Mouse (Mus musculus) liver, adult 2 months (tissue): ENCODE measurements around the gene Kndc1. TPM values are rescaled to one million over a fixed set of nuclear protein-coding genes. Genes with fewer than 3 reads are reported as not detected.

ENCODE experiments used
- DNase-seq: peaks from one replicate; pipeline ENCODE4 v3.0.0-alpha.2; 2011; ENCODE audit warnings: low read depth, low spot score; ENCODE audit errors: extremely low read depth
- H3K27ac ChIP-seq: fragments of 200-500 bp; replicated peaks from 2 replicates; pipeline ENCODE4 v1.5.1; 2012; ENCODE audit warnings: low read depth, mild to moderate bottlenecking, control low read depth, inconsistent platforms, low read length; ENCODE audit not compliant: insufficient read depth
- H3K27me3 ChIP-seq: fragments of 200-500 bp; 2 replicates; pipeline ENCODE4 v1.6.1; 2012; ENCODE audit warnings: mild to moderate bottlenecking, moderate library complexity, low read length, inconsistent platforms; ENCODE audit not compliant: control insufficient read depth, insufficient read depth
- H3K36me3 ChIP-seq: fragments of 200-500 bp; 2 replicates; pipeline ENCODE4 v1.6.1; 2012; ENCODE audit warnings: low read length, inconsistent platforms; ENCODE audit not compliant: control insufficient read depth, insufficient read depth
- H3K4me1 ChIP-seq: fragments of 200-500 bp; 2 replicates; pipeline ENCODE4 v1.6.1; 2011; ENCODE audit warnings: low read length; ENCODE audit not compliant: control insufficient read depth, insufficient read depth
- H3K4me3 ChIP-seq: fragments of 200-500 bp; 2 replicates; pipeline ENCODE4 v1.5.1; 2011; ENCODE audit warnings: low read depth, mild to moderate bottlenecking, control low read depth, low read length, moderate library complexity; ENCODE audit not compliant: insufficient read depth
- H3K79me2 ChIP-seq: fragments of 200-500 bp; 2 replicates; pipeline ENCODE4 v1.6.1; 2012; ENCODE audit warnings: inconsistent platforms, mild to moderate bottlenecking, low read length, moderate library complexity; ENCODE audit not compliant: control insufficient read depth, insufficient read depth
- H3K9ac ChIP-seq: fragments of 200-500 bp; 2 replicates; pipeline ENCODE4 v1.6.1; 2012; ENCODE audit warnings: low read depth, mild to moderate bottlenecking, control low read depth, inconsistent platforms, low read length
- CTCF ChIP-seq: fragments of 200-500 bp; IDR thresholded peaks from 2 replicates; pipeline ENCODE4 v1.5.1; 2011; ENCODE audit warnings: low read depth, low read length, control low read depth
- POLR2A ChIP-seq: fragments of 200-500 bp; IDR thresholded peaks from 2 replicates; pipeline ENCODE4 v1.6.1; 2011; ENCODE audit warnings: low read length, control low read depth; ENCODE audit not compliant: insufficient read depth; ENCODE audit errors: extremely low read depth
- WGBS: fragments of 180-500 bp; shearing (Covaris S2); methylation state at CpG from one replicate; pipeline ENCODE4 v1.1.7; 2018; 5-methylcytosine and 5-hydroxymethylcytosine counted together
- polyA plus RNA-seq: library from polyadenylated mRNA; depleted of rRNA; stranded (reverse); fragments of >200 nt; gene quantifications from 2 replicates; pipeline ENCODE4 v1.2.3, GENCODE M21; 2012
- total RNA-seq: library from RNA; depleted of rRNA; stranded (reverse); fragments of >200 nt; gene quantifications from 2 replicates; pipeline ENCODE4 v1.2.3, GENCODE M21; 2014

Gene Kndc1
- total and polyA plus RNA-seq, 2 experiments, result 0.09 TPM; not detected in 1

GRCm38 (mm10) chr7:139975471-139975870 lies 81.0 kb downstream of the Kndc1 start:
- H3K79me2 ChIP-seq, result no peaks in the 10 kb centered on the region
- no peak overlapping the region for H3K4me3 ChIP-seq
- no peaks in the 10 kb centered on the region for H3K27me3 ChIP-seq
- TF ChIP-seq CTCF, result no peak
- no peak for TF ChIP-seq POLR2A
- no peak overlapping the region for H3K9ac ChIP-seq
- no peaks in the 10 kb centered on the region for H3K36me3 ChIP-seq
- H3K27ac ChIP-seq, result no peak overlapping the region
- DNase-seq, result no peak
- WGBS, result 73% methylated on average over 5 of the region's 5 CpGs
- H3K4me1 ChIP-seq, result peaks cover 4% of the 10 kb centered on the region

- peaks cover 4% of the 10 kb centered on the region for H3K4me1 ChIP-seq
- peak within 1 kb of the TSS; percentile 62 for H3K4me3 ChIP-seq
- peak within 1 kb of the TSS; percentile 28; the same call in 1 of the 2 replicates for H3K9ac ChIP-seq
- no peaks in the 10 kb centered on the region for H3K36me3 ChIP-seq
- H3K79me2 ChIP-seq, result no peaks in the 10 kb centered on the region
- TF ChIP-seq POLR2A (no peak), CTCF (no peak)
- no peaks in the 10 kb centered on the region for H3K27me3 ChIP-seq
- 9% methylated on average over 32 of the region's 32 CpGs for WGBS
- peak; percentile 73 for DNase-seq
- no peak within 1 kb of the TSS for H3K27ac ChIP-seq
These were observed 83.9 kb downstream of the Kndc1 start, which contains the start of gene 6430531B16Rik for GRCm38 (mm10) chr7:139978278-139978892. Gene 6430531B16Rik, minus strand, starts transcription at chr7:139978755.

- no peaks in the 10 kb centered on the region for H3K36me3 ChIP-seq
- TF ChIP-seq POLR2A (no peak), CTCF (no peak)
- peak; percentile 79 for DNase-seq
- H3K27ac ChIP-seq, result no peak overlapping the region
- no peak overlapping the region for H3K9ac ChIP-seq
- H3K4me1 ChIP-seq, result peaks cover 4% of the 10 kb centered on the region
- WGBS, result 15% methylated on average over 13 of the region's 13 CpGs
- no peak overlapping the region for H3K4me3 ChIP-seq
- no peaks in the 10 kb centered on the region for H3K27me3 ChIP-seq
- H3K79me2 ChIP-seq, result no peaks in the 10 kb centered on the region
These were observed 84.7 kb downstream of the Kndc1 start for GRCm38 (mm10) chr7:139979011-139979719.

GRCm38 (mm10) chr7:139980778-139981177 lies 86.3 kb downstream of the Kndc1 start:
- no peak overlapping the region for H3K27ac ChIP-seq
- WGBS, result 77% methylated on average over 3 of the region's 3 CpGs
- H3K4me1 ChIP-seq, result peaks cover 4% of the 10 kb centered on the region
- no peak overlapping the region for H3K9ac ChIP-seq
- no peaks in the 10 kb centered on the region for H3K79me2 ChIP-seq
- no peak overlapping the region for H3K4me3 ChIP-seq
- TF ChIP-seq CTCF, result no peak
- TF ChIP-seq POLR2A, result no peak
- H3K36me3 ChIP-seq, result no peaks in the 10 kb centered on the region
- no peak for DNase-seq
- H3K27me3 ChIP-seq, result no peaks in the 10 kb centered on the region

- Histone ChIP-seq H3K4me3 (no peak overlapping the region), H3K4me1 (peaks cover 4% of the 10 kb centered on the region), H3K36me3 (no peaks in the 10 kb centered on the region), H3K9ac (no peak overlapping the region), H3K27ac (no peak overlapping the region), H3K79me2 (no peaks in the 10 kb centered on the region), H3K27me3 (no peaks in the 10 kb centered on the region)
- TF ChIP-seq CTCF (no peak), POLR2A (no peak)
- WGBS, result 87% methylated on average over 11 of the region's 11 CpGs
- DNase-seq, result no peak
These were observed 87.6 kb downstream of the Kndc1 start for GRCm38 (mm10) chr7:139982058-139982457.

GRCm38 (mm10) chr7:139984505-139984904 lies 90.0 kb downstream of the Kndc1 start:
- Histone ChIP-seq H3K79me2 (no peaks in the 10 kb centered on the region), H3K4me3 (no peak overlapping the region), H3K4me1 (no peaks in the 10 kb centered on the region; the same call in 1 of the 2 replicates), H3K27ac (no peak overlapping the region), H3K9ac (no peak overlapping the region), H3K27me3 (no peaks in the 10 kb centered on the region), H3K36me3 (no peaks in the 10 kb centered on the region)
- TF ChIP-seq POLR2A, result no peak
- TF ChIP-seq CTCF, result no peak
- WGBS, result 94% methylated on average over 11 of the region's 11 CpGs
- no peak for DNase-seq
